Mouse (Mus musculus) C2C12 (cell line): ENCODE measurements around the gene Pidd1.

ENCODE experiments used
- CTCF ChIP-seq: IDR thresholded peaks from one replicate; pipeline ENCODE4 v1.5.1; 2011; ENCODE audit not compliant: control insufficient read depth, insufficient read depth, insufficient read length
- MAX ChIP-seq: IDR thresholded peaks from one replicate; pipeline ENCODE4 v1.6.1; 2011; ENCODE audit warnings: mild to moderate bottlenecking, control low read depth
- MYOD1 ChIP-seq: IDR thresholded peaks from one replicate; pipeline ENCODE4 v1.6.1; 2011; ENCODE audit warnings: low read depth; ENCODE audit not compliant: control insufficient read depth, insufficient read length
- MYOG ChIP-seq: IDR thresholded peaks from one replicate; pipeline ENCODE4 v1.6.1; 2011; ENCODE audit not compliant: control insufficient read depth, insufficient read length; ENCODE audit errors: extremely low read depth
- USF1 ChIP-seq: IDR thresholded peaks from one replicate; pipeline ENCODE4 v1.6.1; 2011; ENCODE audit warnings: low read depth, mild to moderate bottlenecking, control low read depth, moderate library complexity

DNA sequence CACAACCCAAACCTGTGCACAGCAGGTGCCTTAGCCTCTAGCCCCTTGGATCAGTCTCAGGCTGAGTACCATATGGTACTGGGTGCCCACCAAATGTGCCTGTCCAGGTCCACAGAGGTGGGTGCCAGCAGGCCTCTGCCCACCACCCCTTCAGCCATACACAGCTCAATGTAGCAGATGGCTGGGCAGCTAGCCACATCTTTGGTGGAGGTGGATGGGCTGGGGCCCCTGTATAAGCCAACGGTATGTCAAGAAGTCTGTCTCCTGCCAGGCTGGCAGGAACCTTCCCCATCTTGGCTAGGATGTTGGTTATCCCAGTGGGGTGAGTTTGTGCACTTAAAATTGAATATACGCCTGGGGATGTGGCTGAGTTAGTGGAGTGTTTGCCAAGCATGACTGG, 41.8 kb upstream of the Pidd1 start:
- TF ChIP-seq MAX = no peak
- TF ChIP-seq MYOD1 = no peak
- TF ChIP-seq CTCF = no peak
- TF ChIP-seq USF1 = no peak
- no peak for TF ChIP-seq MYOG
